Mouse (Mus musculus) MEL (cell line): ENCODE measurements around the gene Gm10190. TPM values are rescaled to one million over a fixed set of nuclear protein-coding genes. Genes with fewer than 3 reads are reported as not detected.

Source experiments
- DNase-seq: peaks from one replicate; pipeline ENCODE4 v3.0.0; 2011; ENCODE audit warnings: low read depth, low spot score
- H3K27ac ChIP-seq: 2 replicates; pipeline ENCODE4 v1.5.1; 2012; ENCODE audit warnings: low read depth, mild to moderate bottlenecking, control low read depth, low read length, moderate library complexity; ENCODE audit not compliant: control insufficient read depth
- H3K27me3 ChIP-seq, 2 experiments: fragments of 150-350 bp in 1 of 2; sonication (generic) in 1 of 2; 2 replicates each; pipeline ENCODE4 v1.6.1; 2012; ENCODE audit warnings: low read length in 2 of 2, mild to moderate bottlenecking in 2 of 2, improper control_type of control experiment in 1 of 2, moderate library complexity in 1 of 2; ENCODE audit not compliant: insufficient read depth in 2 of 2, control insufficient read depth in 1 of 2
- H3K36me3 ChIP-seq, 2 experiments: 2 replicates each; pipeline ENCODE4 v1.6.1; 2012 to 2014; ENCODE audit warnings: low read length in 2 of 2, improper control_type of control experiment in 1 of 2, inconsistent platforms in 1 of 2, mild to moderate bottlenecking in 1 of 2; ENCODE audit not compliant: insufficient read depth in 2 of 2, control insufficient read depth in 1 of 2
- H3K4me1 ChIP-seq, 2 experiments: fragments of 150-350 bp in 1 of 2; sonication (generic) in 1 of 2; 2 replicates each; pipeline ENCODE4 v1.6.1; 2012; ENCODE audit warnings: low read length in 2 of 2, improper control_type of control experiment in 1 of 2, mild to moderate bottlenecking in 1 of 2; ENCODE audit not compliant: insufficient read depth in 2 of 2, control insufficient read depth in 1 of 2
- H3K4me3 ChIP-seq, 2 experiments: fragments of 150-350 bp in 1 of 2; sonication (generic) in 1 of 2; 2 replicates each; pipeline ENCODE4 v1.5.1; 2012; ENCODE audit warnings: low read depth in 2 of 2, low read length in 2 of 2, mild to moderate bottlenecking in 2 of 2, moderate library complexity in 2 of 2, control low read depth in 1 of 2, improper control_type of control experiment in 1 of 2; ENCODE audit not compliant: control insufficient read depth in 1 of 2, insufficient read depth in 1 of 2
- H3K79me2 ChIP-seq: 2 replicates; pipeline ENCODE4 v1.6.1; 2012; ENCODE audit warnings: mild to moderate bottlenecking, low read length, moderate library complexity; ENCODE audit not compliant: control insufficient read depth, poor library complexity, insufficient read depth
- H3K9ac ChIP-seq: 2 replicates; pipeline ENCODE4 v1.6.1; 2012; ENCODE audit warnings: low read depth, mild to moderate bottlenecking, control low read depth, low read length, moderate library complexity; ENCODE audit not compliant: control insufficient read depth, poor library complexity, severe bottlenecking
- H3K9me3 ChIP-seq: fragments of 150-350 bp; sonication (generic); replicated peaks from 2 replicates; pipeline ENCODE4 v1.6.1; 2012; ENCODE audit warnings: mild to moderate bottlenecking, low read length, improper control_type of control experiment, moderate library complexity; ENCODE audit not compliant: insufficient read depth
- BHLHE40 ChIP-seq: IDR thresholded peaks from 2 replicates; pipeline ENCODE4 v1.6.1; 2012; ENCODE audit warnings: low read depth, mild to moderate bottlenecking, inconsistent platforms, low read length, improper control_type of control experiment, borderline replicate concordance
- CHD1 ChIP-seq: IDR thresholded peaks from 2 replicates; pipeline ENCODE4 v1.6.1; 2012; ENCODE audit warnings: low read depth, mild to moderate bottlenecking, inconsistent platforms, low read length, improper control_type of control experiment
- CHD2 ChIP-seq: IDR thresholded peaks from 2 replicates; pipeline ENCODE4 v1.6.1; 2011; ENCODE audit warnings: low read length, improper control_type of control experiment
- CTCF ChIP-seq, 3 experiments: IDR thresholded peaks in 2 of 3; conservative IDR thresholded peaks in 1 of 3; 2 replicates each; pipeline ENCODE4 v1.5.1; 2011 to 2012; ENCODE audit warnings: low read length in 3 of 3, low read depth in 2 of 3, mild to moderate bottlenecking in 2 of 3, improper control_type of control experiment in 1 of 3, inconsistent platforms in 1 of 3, mixed read lengths in 1 of 3, moderate library complexity in 1 of 3; ENCODE audit not compliant: control insufficient read depth in 1 of 3, insufficient read depth in 1 of 3, poor library complexity in 1 of 3, severe bottlenecking in 1 of 3
- ELF1 ChIP-seq: IDR thresholded peaks from 2 replicates; pipeline ENCODE4 v1.6.1; 2014; ENCODE audit warnings: low read depth, mild to moderate bottlenecking, inconsistent platforms, low read length, improper control_type of control experiment, moderate library complexity
- EP300 ChIP-seq, 2 experiments: IDR thresholded peaks; 2 replicates each; pipeline ENCODE4 v1.6.1; 2011; ENCODE audit warnings: improper control_type of control experiment in 2 of 2, low read length in 2 of 2, low read depth in 1 of 2, mild to moderate bottlenecking in 1 of 2
- GATA1 ChIP-seq: IDR thresholded peaks from 2 replicates; pipeline ENCODE4 v1.6.1; 2011; ENCODE audit warnings: low read depth, low read length, improper control_type of control experiment
- KAT2A ChIP-seq: conservative IDR thresholded peaks from 2 replicates; pipeline ENCODE4 v1.6.1; 2012; ENCODE audit warnings: low read depth, low read length, improper control_type of control experiment, inconsistent platforms
- MAFK ChIP-seq: IDR thresholded peaks from 2 replicates; pipeline ENCODE4 v1.6.1; 2011; ENCODE audit warnings: low read depth, mild to moderate bottlenecking, low read length, improper control_type of control experiment, borderline replicate concordance
- MAX ChIP-seq: IDR thresholded peaks from 2 replicates; pipeline ENCODE4 v1.6.1; 2011; ENCODE audit warnings: low read length, improper control_type of control experiment
- MAZ ChIP-seq: IDR thresholded peaks from 2 replicates; pipeline ENCODE4 v1.6.1; 2012; ENCODE audit warnings: low read depth, mild to moderate bottlenecking, inconsistent platforms, low read length, improper control_type of control experiment
- MXI1 ChIP-seq: IDR thresholded peaks from 2 replicates; pipeline ENCODE4 v1.6.1; 2011; ENCODE audit warnings: mild to moderate bottlenecking, low read depth, low read length, improper control_type of control experiment
- MYB ChIP-seq: IDR thresholded peaks from 2 replicates; pipeline ENCODE4 v1.6.1; 2011; ENCODE audit warnings: mild to moderate bottlenecking, low read depth, low read length, improper control_type of control experiment
- MYC ChIP-seq: IDR thresholded peaks from 2 replicates; pipeline ENCODE4 v1.6.1; 2011; ENCODE audit warnings: low read depth, mild to moderate bottlenecking, low read length, improper control_type of control experiment, moderate library complexity
- NRF1 ChIP-seq: IDR thresholded peaks from 2 replicates; pipeline ENCODE4 v1.6.1; 2014; ENCODE audit warnings: low read depth, mild to moderate bottlenecking, inconsistent platforms, low read length, improper control_type of control experiment, moderate library complexity; ENCODE audit not compliant: poor library complexity, insufficient read depth, severe bottlenecking
- RAD21 ChIP-seq: IDR thresholded peaks from 2 replicates; pipeline ENCODE4 v1.6.1; 2011; ENCODE audit warnings: mild to moderate bottlenecking, low read depth, low read length, improper control_type of control experiment
- SMC3 ChIP-seq: IDR thresholded peaks from 2 replicates; pipeline ENCODE4 v1.6.1; 2011; ENCODE audit warnings: low read depth, low read length, improper control_type of control experiment
- TBP ChIP-seq: IDR thresholded peaks from 2 replicates; pipeline ENCODE4 v1.8.0; 2011; ENCODE audit warnings: low read depth, low read length, improper control_type of control experiment
- TCF12 ChIP-seq: IDR thresholded peaks from 2 replicates; pipeline ENCODE4 v1.6.1; 2014; ENCODE audit warnings: low read depth, mild to moderate bottlenecking, inconsistent platforms, low read length, improper control_type of control experiment, moderate library complexity
- UBTF ChIP-seq: IDR thresholded peaks from 2 replicates; pipeline ENCODE4 v1.6.1; 2012; ENCODE audit warnings: low read depth, mild to moderate bottlenecking, inconsistent platforms, low read length, improper control_type of control experiment, moderate library complexity, borderline replicate concordance; ENCODE audit not compliant: insufficient read depth
- USF1 ChIP-seq: IDR thresholded peaks from 2 replicates; pipeline ENCODE4 v1.6.1; 2014; ENCODE audit warnings: low read depth, mild to moderate bottlenecking, inconsistent platforms, low read length, improper control_type of control experiment, moderate library complexity
- USF2 ChIP-seq, 2 experiments: IDR thresholded peaks; 2 replicates each; pipeline ENCODE4 v1.6.1; 2011 to 2012; ENCODE audit warnings: improper control_type of control experiment in 2 of 2, low read length in 2 of 2, borderline replicate concordance in 1 of 2, inconsistent platforms in 1 of 2, low read depth in 1 of 2, mild to moderate bottlenecking in 1 of 2; ENCODE audit not compliant: insufficient read depth in 1 of 2
- ZNF384 ChIP-seq: IDR thresholded peaks from 2 replicates; pipeline ENCODE4 v1.6.1; 2012; ENCODE audit warnings: low read depth, mild to moderate bottlenecking, inconsistent platforms, low read length, improper control_type of control experiment
- polyA plus RNA-seq, 2 experiments: library from polyadenylated mRNA; stranded (reverse) in 1 of 2; unstranded in 1 of 2; fragments of >175 nt in 1 of 2; fragments of >200 nt in 1 of 2; gene quantifications; 2 replicates each; pipeline versions ENCODE4 v1.2.1 to v1.2.4; 2012; ENCODE audit warnings: low replicate concordance in 2 of 2, low read depth in 1 of 2; ENCODE audit not compliant: insufficient read length in 2 of 2, insufficient read depth in 1 of 2, missing spikeins in 1 of 2
- total RNA-seq: library from RNA; depleted of rRNA; stranded (reverse); fragments of 300-350 nt; gene quantifications from 2 replicates; pipeline ENCODE4 v1.2.3, GENCODE M21; 2012

Gm10190 gene
- total and polyA plus RNA-seq, 3 experiments, result not detected

GRCm38 (mm10) chr17:80346591-80347125 lies 26.7 kb downstream of the Gm10190 start:
- Histone ChIP-seq H3K36me3 (no peaks in the 10 kb centered on the region), H3K4me1 (no peaks in the 10 kb centered on the region), H3K27ac (no peak overlapping the region), H3K4me3 (no peak overlapping the region), H3K9ac (no peak overlapping the region), H3K9me3 (no peaks in the 10 kb centered on the region), H3K27me3 (peaks cover 0 to 2% of the 10 kb centered on the region in 2 experiments; a peak in 2 of 4 replicates), H3K79me2 (no peaks in the 10 kb centered on the region)
- no peak for DNase-seq
- TF ChIP-seq CHD1 (no peak), MAFK (no peak), MYB (no peak), BHLHE40 (no peak), USF1 (no peak), MYC (no peak), EP300 (IDR thresholded peaks at IDR 0.05; ENCODE audit: low read depth in 1 of 2, low read length in 2 of 2) (no peak), MXI1 (no peak)

- peak; percentile 44 for DNase-seq
- H3K9me3 ChIP-seq, result no peaks in the 10 kb centered on the region
Measured at GRCm38 (mm10) chr17:80345277-80345676, 28.1 kb downstream of the Gm10190 start.

GRCm38 (mm10) chr17:80332386-80332785 lies 41.0 kb downstream of the Gm10190 start:
- peak; percentile 40 for DNase-seq
- Histone ChIP-seq H3K27me3 (peaks cover 2 to 5% of the 10 kb centered on the region in 2 experiments; a peak in 3 of 4 replicates), H3K79me2 (no peaks in the 10 kb centered on the region), H3K9me3 (no peaks in the 10 kb centered on the region), H3K4me1 (no peaks in the 10 kb centered on the region), H3K36me3 (no peaks in the 10 kb centered on the region), H3K9ac (no peak overlapping the region), H3K27ac (no peak overlapping the region), H3K4me3 (no peak overlapping the region)
- TF ChIP-seq ZNF384 (no peak), USF2 (IDR thresholded peaks at IDR 0.05; ENCODE audit: borderline replicate concordance in 1 of 2, insufficient read depth in 1 of 2, low read depth in 1 of 2, low read length in 2 of 2) (no peak), TCF12 (no peak), RAD21 (peak; percentile 63), NRF1 (no peak), CTCF (IDR thresholded peaks at IDR 0.05 in 2 of 3, conservative IDR thresholded peaks at IDR 0.05 in 1 of 3; ENCODE audit: control insufficient read depth in 1 of 3, insufficient read depth in 1 of 3, low read depth in 2 of 3, low read length in 3 of 3, poor library complexity in 1 of 3, severe bottlenecking in 1 of 3) (peak in 2 of 3 experiments; percentile 54 to 55; a peak in 4 of 6 replicates), SMC3 (peak; percentile 48), MAZ (no peak), MYC (no peak)

More at GRCm38 (mm10) chr17:80345277-80345676, 28.1 kb downstream of the Gm10190 start:
- no peaks in the 10 kb centered on the region for H3K79me2 ChIP-seq
- H3K27ac ChIP-seq, result no peak overlapping the region
- no peaks in the 10 kb centered on the region for H3K36me3 ChIP-seq
- peak; percentile 34 for TF ChIP-seq RAD21
- TF ChIP-seq CTCF (IDR thresholded peaks at IDR 0.05 in 2 of 3, conservative IDR thresholded peaks at IDR 0.05 in 1 of 3; ENCODE audit: control insufficient read depth in 1 of 3, insufficient read depth in 1 of 3, low read depth in 2 of 3, low read length in 3 of 3, poor library complexity in 1 of 3, severe bottlenecking in 1 of 3), result peak in 2 of 3 experiments; percentile 49 to 54
- TF ChIP-seq KAT2A, result no peak
- TF ChIP-seq GATA1, result no peak
- TF ChIP-seq UBTF, result no peak
- TF ChIP-seq TBP, result no peak
- no peak for TF ChIP-seq MYB
- peak; percentile 70 for TF ChIP-seq SMC3
- TF ChIP-seq ELF1, result no peak
- no peak for TF ChIP-seq MYC
- TF ChIP-seq USF2 (IDR thresholded peaks at IDR 0.05; ENCODE audit: borderline replicate concordance in 1 of 2, insufficient read depth in 1 of 2, low read depth in 1 of 2, low read length in 2 of 2), result no peak
- TF ChIP-seq MAFK, result no peak
- no peak for TF ChIP-seq MAX
- no peak for TF ChIP-seq CHD2
- no peak overlapping the region for H3K4me3 ChIP-seq
- H3K27me3 ChIP-seq, result peaks cover 0 to 2% of the 10 kb centered on the region in 2 experiments; a peak in 2 of 4 replicates
- no peaks in the 10 kb centered on the region for H3K4me1 ChIP-seq
- H3K9ac ChIP-seq, result no peak overlapping the region
